Mouse (Mus musculus) B cell, adult (primary cell): ENCODE results near the gene Gpr119. TPM values are rescaled to one million over a fixed set of nuclear protein-coding genes. Genes with fewer than 3 reads are reported as not detected.

Experiments
- total RNA-seq: library from RNA; stranded (reverse); gene quantifications from 4 replicates; pipeline ENCODE4 v1.2.4, GENCODE M21; 2023; ENCODE audit not compliant: inconsistent age

Gpr119 gene
- not detected in 4 replicates for total RNA-seq

GRCm38 (mm10) chrX:48674171-48674570, at the start of gene Gpr119:
Gpr119 (minus strand) TSS chrX:48674478.

GRCm38 (mm10) chrX:48694864-48695371, 20.6 kb upstream of the Gpr119 start, which contains the start of gene Rbmx2:
Rbmx2 (plus strand) TSS chrX:48695004.

GRCm38 (mm10) chrX:48623379-48624053, 50.8 kb downstream of the Gpr119 start, which contains the start of gene Slc25a14:
Slc25a14 (plus strand) TSS chrX:48623413.

Other genes starting within 250 kb of the Gpr119 start
- gene Elf4, start 211.3 kb downstream of the Gpr119 start, total RNA-seq = 101 to 103 TPM (median 103 TPM) in 4 replicates
- gene Aifm1, start 160.9 kb downstream of the Gpr119 start, total RNA-seq = 21.3 to 25.9 TPM (median 24.4 TPM) in 4 replicates
- not detected in 4 replicates for gene Rab33a, start 155.2 kb downstream of the Gpr119 start, total RNA-seq
- 21.2 to 27.5 TPM (median 26.2 TPM) in 4 replicates for gene Zfp280c, start 80.0 kb downstream of the Gpr119 start, total RNA-seq
- 3.4 to 5.8 TPM (median 4.6 TPM) in 4 replicates for gene Slc25a14, start 51.1 kb downstream of the Gpr119 start, total RNA-seq
- 6.5 to 9.6 TPM (median 6.9 TPM) in 4 replicates for gene Rbmx2, start 20.5 kb upstream of the Gpr119 start, total RNA-seq
- gene Gm595, start 203.2 kb upstream of the Gpr119 start, total RNA-seq = not detected in 4 replicates